Mouse (Mus musculus) stomach, postnatal 0 days (tissue): ENCODE measurements at regions not wholly inside any gene's neighbourhood (a gene's known extent, or its start where the extent isn't known, plus 50 kb on each side); places are given as distances from the start of the nearest gene placed in this dataset.

Source experiments
- CTCF ChIP-seq: IDR thresholded peaks from 2 replicates; pipeline ENCODE4 v1.5.1; 2016; ENCODE audit warnings: antibody characterized with exemption, low read depth, mild to moderate bottlenecking, moderate library complexity
- EP300 ChIP-seq: optimal IDR thresholded peaks from 2 replicates; pipeline ENCODE3; 2016; ENCODE audit warnings: antibody characterized with exemption

- no peak for TF ChIP-seq CTCF
- TF ChIP-seq EP300, result no peak
Measured at GRCm38 (mm10) chr13:101214094-101214493, 380.9 kb upstream of the Slc30a5 start.
